Mouse (Mus musculus) olfactory bulb, adult 2 months (tissue): ENCODE data around the gene Rgs3. TPM values are rescaled to one million over a fixed set of nuclear protein-coding genes. Genes with fewer than 3 reads are reported as not detected.

Experiments used
- H3K27ac ChIP-seq: fragments of 200-500 bp; 2 replicates; pipeline ENCODE4 v1.5.1; 2012; ENCODE audit warnings: low read depth, low read length; ENCODE audit not compliant: insufficient read depth
- H3K4me1 ChIP-seq: fragments of 200-500 bp; 2 replicates; pipeline ENCODE4 v1.6.1; 2012; ENCODE audit warnings: low read length; ENCODE audit not compliant: control insufficient read depth, insufficient read depth
- H3K4me3 ChIP-seq: fragments of 200-500 bp; 2 replicates; pipeline ENCODE4 v1.5.1; 2012; ENCODE audit warnings: mild to moderate bottlenecking, low read depth, low read length, moderate library complexity; ENCODE audit not compliant: insufficient read depth
- CTCF ChIP-seq: fragments of 200-500 bp; IDR thresholded peaks from 2 replicates; pipeline ENCODE4 v1.5.1; 2012; ENCODE audit warnings: low read depth, mild to moderate bottlenecking, low read length, moderate library complexity; ENCODE audit not compliant: insufficient read depth
- POLR2A ChIP-seq: fragments of 200-500 bp; IDR thresholded peaks from 2 replicates; pipeline ENCODE4 v1.6.1; 2012; ENCODE audit warnings: mild to moderate bottlenecking, low read depth, low read length, moderate library complexity; ENCODE audit not compliant: insufficient read depth
- WGBS: fragments of 180-500 bp; shearing (Covaris S2); methylation state at CpG from one replicate; pipeline ENCODE4 v1.1.7; 2018; 5-methylcytosine and 5-hydroxymethylcytosine counted together
- polyA plus RNA-seq: library from polyadenylated mRNA; stranded (reverse); fragments of >200 nt; gene quantifications from 2 replicates; pipeline ENCODE4 v1.2.4, GENCODE M21; 2012; ENCODE audit warnings: low replicate concordance; ENCODE audit not compliant: missing spikeins, insufficient read depth, insufficient read length

Gene Rgs3
- polyA plus RNA-seq, 1 experiment, result not detected

- Histone ChIP-seq H3K27ac (no peak overlapping the region), H3K4me3 (no peak overlapping the region), H3K4me1 (peaks cover 33% of the 10 kb centered on the region)
- WGBS, result 80% methylated on average over 7 of the region's 7 CpGs
- no peak for TF ChIP-seq CTCF
- no peak for TF ChIP-seq POLR2A
Measured at GRCm38 (mm10) chr4:62708084-62708483, 148.4 kb downstream of the Rgs3 start.

- peaks cover 29% of the 10 kb centered on the region for H3K4me1 ChIP-seq
- no peak overlapping the region for H3K4me3 ChIP-seq
- TF ChIP-seq CTCF, result no peak
- TF ChIP-seq POLR2A, result no peak
- no peak overlapping the region for H3K27ac ChIP-seq
- WGBS, result 70% methylated on average over 1 of the region's 1 CpGs
Measured at GRCm38 (mm10) chr4:62708994-62709393, 149.3 kb downstream of the Rgs3 start.

- no peak for TF ChIP-seq POLR2A
- TF ChIP-seq CTCF, result no peak
- H3K27ac ChIP-seq, result no peak overlapping the region
- no peak overlapping the region for H3K4me3 ChIP-seq
- 46% methylated on average over 5 of the region's 5 CpGs for WGBS
- H3K4me1 ChIP-seq, result peaks cover 24% of the 10 kb centered on the region
Measured at GRCm38 (mm10) chr4:62709448-62709847, 149.8 kb downstream of the Rgs3 start.

- Histone ChIP-seq H3K27ac (no peak overlapping the region), H3K4me1 (peaks cover 9% of the 10 kb centered on the region; the same call in 1 of the 2 replicates), H3K4me3 (no peak overlapping the region)
- no peak for TF ChIP-seq POLR2A
- no peak for TF ChIP-seq CTCF
- 73% methylated on average over 7 of the region's 7 CpGs for WGBS
Measured at GRCm38 (mm10) chr4:62711159-62711558, 151.5 kb downstream of the Rgs3 start.

DNA sequence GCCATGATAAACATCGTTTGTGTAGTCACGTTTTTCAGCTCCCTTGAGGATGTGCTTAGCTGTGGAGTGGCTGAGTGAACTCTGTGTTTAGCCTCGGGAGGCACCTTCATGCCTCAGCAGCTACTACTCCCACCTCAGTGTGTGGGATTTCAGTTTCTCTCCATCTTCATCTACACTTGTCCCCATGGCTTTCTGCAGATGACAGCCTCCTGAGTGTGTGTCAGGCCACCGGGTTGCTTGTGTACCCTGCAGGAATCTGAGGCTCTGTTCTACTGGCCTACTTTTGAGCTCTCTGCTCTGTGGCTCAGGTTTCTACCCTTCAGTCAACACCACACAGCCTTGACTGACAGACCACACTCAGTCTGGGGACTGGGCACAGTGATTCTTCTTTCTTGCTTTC, 151.9 kb downstream of the Rgs3 start:
- H3K4me1 ChIP-seq, result peaks cover 6% of the 10 kb centered on the region; the same call in 1 of the 2 replicates
- no peak for TF ChIP-seq POLR2A
- TF ChIP-seq CTCF, result no peak
- WGBS, result 61% methylated on average over 4 of the region's 4 CpGs
- H3K27ac ChIP-seq, result no peak overlapping the region
- no peak overlapping the region for H3K4me3 ChIP-seq

DNA sequence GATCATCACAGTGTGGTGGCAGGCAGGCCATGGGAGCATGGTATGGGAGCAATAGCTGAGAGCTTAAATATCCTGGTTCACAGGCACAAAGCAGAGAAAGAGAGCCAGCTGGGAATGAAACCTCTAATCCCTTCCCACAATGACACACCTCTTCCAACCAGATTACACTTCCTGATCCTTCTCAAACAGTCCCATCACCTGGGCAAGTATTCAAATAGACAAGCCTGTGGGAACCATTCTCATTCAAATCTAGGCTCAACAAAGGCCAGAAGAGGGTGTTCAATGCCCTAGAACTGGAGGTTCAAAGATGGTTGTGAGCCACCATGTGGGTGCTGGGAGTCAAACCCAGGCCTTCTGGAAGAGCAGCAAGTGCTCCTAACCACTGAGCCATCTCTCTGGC, 161.2 kb downstream of the Rgs3 start:
- TF ChIP-seq POLR2A, result no peak
- TF ChIP-seq CTCF, result no peak
- Histone ChIP-seq H3K4me3 (no peak overlapping the region), H3K27ac (no peak overlapping the region), H3K4me1 (peaks cover 6% of the 10 kb centered on the region; the same call in 1 of the 2 replicates)

DNA sequence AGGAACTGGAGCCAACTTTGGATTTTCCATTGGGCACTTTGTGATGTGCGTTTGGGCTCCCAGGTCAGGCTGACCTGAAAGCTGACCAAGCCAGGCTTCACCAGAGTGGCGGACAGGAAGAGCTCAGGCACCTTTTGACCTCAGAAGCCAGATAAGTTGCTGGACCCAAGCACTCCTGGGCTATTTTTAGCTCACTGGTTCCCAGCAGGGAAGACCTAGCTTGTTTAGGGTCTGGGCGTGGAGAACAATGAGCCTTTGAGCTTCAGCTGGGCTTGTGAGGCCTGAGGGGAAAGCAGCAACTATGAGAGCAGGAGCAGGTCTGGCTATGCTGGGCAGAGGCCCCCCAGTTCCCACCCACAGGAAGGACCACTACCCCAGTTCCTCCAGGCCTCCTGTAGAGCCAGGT, 162.4 kb downstream of the Rgs3 start:
- H3K27ac ChIP-seq, result no peak overlapping the region
- H3K4me1 ChIP-seq, result peaks cover 6% of the 10 kb centered on the region; the same call in 1 of the 2 replicates
- no peak overlapping the region for H3K4me3 ChIP-seq
- WGBS, result 75% methylated on average over 3 of the region's 3 CpGs
- TF ChIP-seq CTCF (no peak), POLR2A (no peak)

DNA sequence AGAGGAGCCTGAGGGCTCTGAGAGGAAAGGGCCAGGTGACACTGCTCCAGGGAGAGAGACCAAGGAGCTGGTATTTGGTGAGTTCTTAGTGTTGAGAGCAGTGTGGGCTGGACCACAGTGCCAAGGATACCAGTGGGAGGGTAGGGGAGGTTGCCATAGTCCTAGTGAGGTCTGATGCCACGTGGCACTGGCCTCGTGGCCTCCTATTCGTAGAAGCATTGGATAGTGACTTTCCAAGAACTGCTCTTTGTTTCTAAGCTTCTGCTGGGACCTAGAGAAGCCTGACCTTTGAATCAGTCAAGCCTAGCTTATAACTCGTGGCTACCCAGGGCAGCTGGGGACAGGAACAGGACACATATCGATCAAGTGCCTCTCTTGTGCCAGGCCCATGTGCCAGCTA, 164.1 kb downstream of the Rgs3 start:
- no peak overlapping the region for H3K27ac ChIP-seq
- TF ChIP-seq POLR2A (no peak), CTCF (no peak)
- WGBS, result 87% methylated on average over 5 of the region's 5 CpGs
- H3K4me1 ChIP-seq, result peaks cover 15% of the 10 kb centered on the region
- H3K4me3 ChIP-seq, result no peak overlapping the region

GRCm38 (mm10) chr4:62726282-62726937, 166.8 kb downstream of the Rgs3 start:
- Histone ChIP-seq H3K4me3 (no peak overlapping the region), H3K4me1 (peaks cover 15% of the 10 kb centered on the region), H3K27ac (no peak overlapping the region)
- TF ChIP-seq CTCF (no peak), POLR2A (no peak)
- WGBS, result 81% methylated on average over 5 of the region's 5 CpGs

GRCm38 (mm10) chr4:62727541-62728303, 168.1 kb downstream of the Rgs3 start:
- Histone ChIP-seq H3K4me3 (no peak overlapping the region), H3K4me1 (peaks cover 9% of the 10 kb centered on the region), H3K27ac (peak overlapping the region; percentile 16)
- no peak for TF ChIP-seq POLR2A
- TF ChIP-seq CTCF, result no peak
- WGBS, result 56% methylated on average over 20 of the region's 20 CpGs
